Mouse (Mus musculus) G1E (cell line): Measurements from ENCODE around the gene Shroom3. TPM values are rescaled to one million over a fixed set of nuclear protein-coding genes. Genes with fewer than 3 reads are reported as not detected.

Source experiments
- ATAC-seq: 2 replicates; pipeline ENCODE4 v1.8.0; 2016; ENCODE audit warnings: mild to moderate bottlenecking; ENCODE audit not compliant: insufficient number of reproducible peaks, poor library complexity, low FRiP score, severe bottlenecking; ENCODE audit errors: extremely low read depth
- DNase-seq: peaks from one replicate; pipeline ENCODE4 v3.0.0; 2012; ENCODE audit warnings: low spot score
- H3K27me3 ChIP-seq: 2 replicates; pipeline ENCODE4 v1.6.1; 2012; ENCODE audit warnings: mild to moderate bottlenecking, low read length, inconsistent platforms; ENCODE audit not compliant: insufficient read depth
- H3K36me3 ChIP-seq: replicated peaks from 2 replicates; pipeline ENCODE3; 2012; ENCODE audit warnings: mild to moderate bottlenecking, inconsistent platforms
- H3K4me1 ChIP-seq: 2 replicates; pipeline ENCODE4 v1.6.1; 2012; ENCODE audit warnings: low read depth, low read length, inconsistent platforms, mixed read lengths; ENCODE audit not compliant: insufficient read depth
- H3K4me3 ChIP-seq: 2 replicates; pipeline ENCODE4 v1.5.1; 2012; ENCODE audit warnings: low read depth, mild to moderate bottlenecking, inconsistent platforms, low read length, moderate library complexity, mixed read lengths
- H3K9me3 ChIP-seq: replicated peaks from 2 replicates; pipeline ENCODE4 v1.6.1; 2012; ENCODE audit warnings: inconsistent platforms
- CTCF ChIP-seq: IDR thresholded peaks from 2 replicates; pipeline ENCODE4 v1.5.1; 2012; ENCODE audit warnings: low read depth, low read length, inconsistent platforms, mixed read lengths
- GATA1 ChIP-seq: IDR thresholded peaks from 2 replicates; pipeline ENCODE4 v1.6.1; 2012; ENCODE audit warnings: borderline replicate concordance, low read length, inconsistent platforms, mixed read lengths
- GATA2 ChIP-seq: IDR thresholded peaks from 2 replicates; pipeline ENCODE4 v1.6.1; 2012; ENCODE audit warnings: low read depth, low read length, inconsistent platforms, borderline replicate concordance
- POLR2AphosphoS5 ChIP-seq: IDR thresholded peaks from 2 replicates; pipeline ENCODE4 v1.6.1; 2012; ENCODE audit warnings: low read depth, low read length, inconsistent platforms; ENCODE audit not compliant: insufficient replicate concordance
- TAL1 ChIP-seq: conservative IDR thresholded peaks from 2 replicates; pipeline ENCODE4 v1.6.1; 2012; ENCODE audit warnings: low read depth, low read length, inconsistent platforms, mixed read lengths
- polyA plus RNA-seq: library from polyadenylated mRNA; stranded (reverse); fragments of >175 nt; gene quantifications from 2 replicates; pipeline ENCODE4 v1.2.3, GENCODE M21; 2012
- total RNA-seq, 2 experiments: library from RNA; stranded (forward) in 1 of 2; stranded (reverse) in 1 of 2; fragments of 200-1000 nt in 1 of 2; fragments of >200 nt in 1 of 2; fragmentation: Nextera tagmentation in 1 of 2; gene quantifications; 2 replicates each; pipeline ENCODE4 v1.2.3; 2014 to 2017

Gene Shroom3
- total and polyA plus RNA-seq, 3 experiments, result 0.60 TPM; not detected in 2

DNA sequence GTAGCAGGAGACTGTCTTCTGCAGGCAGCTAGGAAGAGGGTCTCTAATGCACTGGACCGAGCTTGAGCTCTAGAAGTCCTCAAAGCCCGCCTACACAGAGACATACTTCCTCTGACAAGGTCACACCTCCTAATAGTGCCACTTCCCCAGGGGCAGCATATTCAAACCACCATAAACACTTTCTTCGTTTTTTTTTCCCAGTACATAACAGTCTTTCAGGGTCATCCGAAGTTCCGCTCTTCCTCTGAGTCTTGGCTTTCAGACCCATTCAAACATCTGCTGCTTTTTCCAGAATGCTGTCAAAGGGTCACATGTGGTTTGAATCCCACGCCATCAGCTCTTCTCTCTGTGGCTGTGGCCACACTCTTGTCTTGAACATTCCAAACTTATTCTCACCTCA, 247.3 kb downstream of the Shroom3 start:
- DNase-seq, result no peak
- no peaks in the 10 kb centered on the region for H3K4me1 ChIP-seq
- no peaks in the 10 kb centered on the region for H3K27me3 ChIP-seq
- no peaks in the 10 kb centered on the region for H3K36me3 ChIP-seq
- H3K4me3 ChIP-seq, result no peak overlapping the region
- TF ChIP-seq POLR2AphosphoS5, result no peak
- no peak for TF ChIP-seq TAL1
- TF ChIP-seq GATA2, result no peak
- no peak for TF ChIP-seq GATA1
- no peak for TF ChIP-seq CTCF
- ATAC-seq, result no peak
- H3K9me3 ChIP-seq, result peaks cover 4% of the 10 kb centered on the region

DNA sequence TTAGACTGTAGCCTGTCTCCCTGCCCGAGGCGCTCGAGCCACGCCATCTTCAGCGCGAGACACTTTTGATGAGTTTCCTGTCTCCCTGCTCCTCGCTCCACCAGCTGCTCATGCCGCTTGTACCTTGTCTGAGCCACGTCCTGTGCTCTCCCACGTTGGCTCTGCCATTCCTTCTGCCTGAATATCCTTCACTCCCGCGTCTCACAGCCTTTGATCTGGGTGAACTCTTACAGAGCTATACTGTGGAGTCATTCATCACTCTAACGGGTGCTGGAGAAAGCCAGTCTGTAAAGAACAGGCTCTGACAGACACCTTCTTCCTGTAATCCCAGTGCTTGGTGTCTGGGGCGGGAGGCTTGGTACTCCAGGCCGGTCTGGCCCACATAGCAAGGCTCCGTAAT, 248.1 kb downstream of the Shroom3 start:
- TF ChIP-seq GATA1 (no peak), TAL1 (no peak), GATA2 (no peak), CTCF (no peak), POLR2AphosphoS5 (no peak)
- H3K36me3 ChIP-seq, result no peaks in the 10 kb centered on the region
- H3K27me3 ChIP-seq, result no peaks in the 10 kb centered on the region
- H3K9me3 ChIP-seq, result peaks cover 4% of the 10 kb centered on the region
- ATAC-seq, result no peak
- no peaks in the 10 kb centered on the region for H3K4me1 ChIP-seq
- DNase-seq, result no peak
- no peak overlapping the region for H3K4me3 ChIP-seq

DNA sequence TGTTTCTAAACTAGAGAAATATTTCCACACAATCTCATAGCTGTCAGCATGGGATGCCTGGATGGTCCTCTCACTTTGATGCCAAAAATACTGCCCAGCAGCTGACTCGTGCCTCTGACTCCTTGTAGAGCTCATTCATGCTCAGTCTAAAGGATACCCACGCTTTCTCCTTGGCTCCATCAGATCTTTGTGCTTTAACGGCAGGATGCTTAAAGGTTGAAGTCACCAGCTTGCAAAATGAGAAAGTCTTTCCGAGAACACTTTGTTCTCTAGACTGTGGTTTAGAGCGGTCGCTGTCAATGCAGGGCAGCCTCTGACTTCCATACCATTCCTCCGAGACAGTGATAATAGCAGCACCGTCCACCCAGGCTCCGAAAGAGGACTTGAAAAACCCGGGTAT, 249.8 kb downstream of the Shroom3 start:
- Histone ChIP-seq H3K9me3 (peaks cover 3% of the 10 kb centered on the region), H3K27me3 (no peaks in the 10 kb centered on the region), H3K4me3 (no peak overlapping the region), H3K4me1 (no peaks in the 10 kb centered on the region), H3K36me3 (no peaks in the 10 kb centered on the region)
- DNase-seq (no peak), ATAC-seq (no peak)
- TF ChIP-seq POLR2AphosphoS5, result no peak
- no peak for TF ChIP-seq GATA1

DNA sequence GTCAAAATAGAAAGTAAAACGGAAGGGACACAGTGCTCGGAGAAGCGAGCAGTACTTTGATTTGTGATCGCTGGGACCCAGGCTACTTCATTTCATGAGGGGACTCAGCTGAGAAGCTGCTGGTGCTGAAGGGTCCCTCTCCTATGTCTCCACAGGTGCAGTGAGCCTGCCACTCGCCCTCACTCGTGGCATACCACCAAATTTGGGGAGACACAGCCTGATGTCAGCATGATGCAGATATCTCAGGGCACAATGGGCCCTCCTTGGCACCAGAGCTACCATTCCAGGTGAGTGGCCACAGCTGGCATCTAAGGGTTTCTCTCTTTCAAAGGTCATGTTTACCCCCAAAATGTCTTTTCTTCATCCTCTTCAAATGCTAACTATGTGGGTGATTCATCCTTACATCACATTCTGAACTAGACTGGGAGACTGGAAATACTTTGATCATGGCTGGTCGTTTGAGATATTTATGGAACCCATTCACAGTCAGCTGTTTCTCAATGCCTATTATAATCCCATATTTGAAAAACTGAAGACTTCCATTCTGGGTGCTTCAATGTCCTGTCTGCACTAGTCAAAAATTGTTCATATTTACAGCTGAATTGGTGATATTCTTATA, 250.5 kb downstream of the Shroom3 start:
- no peaks in the 10 kb centered on the region for H3K27me3 ChIP-seq
- H3K9me3 ChIP-seq, result peaks cover 3% of the 10 kb centered on the region
- DNase-seq (no peak), ATAC-seq (no peak)
- TF ChIP-seq CTCF (no peak), TAL1 (no peak), GATA2 (no peak), POLR2AphosphoS5 (no peak), GATA1 (no peak)
- no peaks in the 10 kb centered on the region for H3K36me3 ChIP-seq
- no peak overlapping the region for H3K4me3 ChIP-seq
- no peaks in the 10 kb centered on the region for H3K4me1 ChIP-seq

DNA sequence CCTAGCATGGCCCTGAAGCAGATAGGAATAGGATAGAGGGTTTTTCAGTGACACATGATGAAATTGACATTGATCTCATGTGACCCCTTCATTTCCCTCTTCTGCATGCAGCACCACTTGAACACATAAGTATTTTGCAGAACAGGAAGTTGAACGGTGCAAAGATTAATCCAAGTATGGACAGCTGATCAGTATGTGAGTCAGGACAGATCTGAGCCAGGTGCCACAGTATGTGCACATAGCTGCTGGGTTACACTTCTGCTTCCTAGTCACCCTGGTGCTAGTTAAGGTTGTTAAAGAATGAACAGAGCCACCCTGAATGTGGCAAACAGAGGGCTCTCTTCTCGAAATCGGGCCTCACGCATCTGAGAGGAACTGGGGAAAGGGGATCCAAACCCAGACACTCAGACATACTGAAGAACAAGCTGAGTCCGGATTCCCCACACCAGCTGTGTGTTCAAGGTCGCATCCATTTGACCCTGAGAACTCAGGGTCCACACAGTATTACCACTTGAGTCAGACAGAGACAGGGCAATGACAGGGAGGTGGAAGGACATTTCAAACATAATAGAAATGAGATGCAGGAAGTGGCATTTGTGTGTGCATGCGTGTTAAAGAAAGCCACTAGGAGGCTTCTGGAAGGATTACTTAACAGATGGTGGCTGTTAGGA, 251.2 kb downstream of the Shroom3 start:
- no peak for TF ChIP-seq GATA2
- TF ChIP-seq CTCF, result no peak
- no peak for TF ChIP-seq GATA1
- no peak for TF ChIP-seq TAL1
- no peak for TF ChIP-seq POLR2AphosphoS5
- H3K9me3 ChIP-seq, result peaks cover 3% of the 10 kb centered on the region
- H3K4me1 ChIP-seq, result no peaks in the 10 kb centered on the region
- no peaks in the 10 kb centered on the region for H3K27me3 ChIP-seq
- H3K36me3 ChIP-seq, result no peaks in the 10 kb centered on the region
- ATAC-seq, result no peak
- no peak overlapping the region for H3K4me3 ChIP-seq
- no peak for DNase-seq

DNA sequence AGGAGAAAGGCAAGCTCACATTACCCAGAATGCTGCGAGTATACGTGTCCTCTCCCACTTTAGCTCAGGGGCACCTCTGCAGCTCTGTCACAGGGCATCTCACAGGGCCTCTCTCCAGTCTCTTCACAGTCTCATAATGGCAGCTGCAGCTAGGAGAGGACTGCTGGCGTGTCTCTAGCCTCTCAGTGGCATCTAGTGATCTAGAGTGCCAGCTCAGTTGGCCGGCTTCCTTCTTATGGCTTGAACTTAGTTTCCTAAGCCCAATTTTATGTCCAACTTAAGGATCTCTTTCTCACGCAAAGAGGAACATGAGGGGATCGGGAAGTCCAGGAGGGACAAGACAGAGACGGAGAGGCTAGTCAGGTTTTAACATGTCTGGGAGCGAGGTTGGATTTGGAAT, 252.6 kb downstream of the Shroom3 start:
- ATAC-seq, result no peak
- H3K36me3 ChIP-seq, result no peaks in the 10 kb centered on the region
- no peaks in the 10 kb centered on the region for H3K4me1 ChIP-seq

DNA sequence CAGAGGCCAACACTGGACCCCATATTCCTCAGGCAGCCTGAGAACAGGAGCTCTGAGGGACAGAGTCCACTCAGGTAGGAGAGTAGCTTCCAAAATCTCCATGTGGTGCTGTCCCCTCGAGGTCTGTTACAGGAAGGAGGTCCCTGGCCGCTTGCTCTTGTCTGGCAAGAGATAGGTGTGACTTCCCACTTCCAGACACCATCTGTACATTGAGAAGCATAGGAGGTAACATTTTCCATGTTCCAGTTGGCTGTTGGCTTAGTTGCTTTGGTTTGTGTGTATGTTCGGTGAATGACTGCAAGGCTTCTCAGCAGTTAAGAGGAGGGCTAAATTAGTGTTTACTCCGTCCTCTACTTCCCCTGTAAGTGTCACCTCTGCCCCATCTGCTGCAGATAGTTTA, 254.5 kb downstream of the Shroom3 start:
- no peaks in the 10 kb centered on the region for H3K36me3 ChIP-seq

More for the DNA sequence above, 252.6 kb downstream of the Shroom3 start:
- TF ChIP-seq GATA1 (no peak), POLR2AphosphoS5 (no peak), CTCF (no peak), TAL1 (no peak), GATA2 (no peak)
- Histone ChIP-seq H3K27me3 (no peaks in the 10 kb centered on the region), H3K9me3 (peaks cover 14% of the 10 kb centered on the region), H3K4me3 (no peak overlapping the region)
- DNase-seq, result no peak

More for the DNA sequence above, 254.5 kb downstream of the Shroom3 start:
- Histone ChIP-seq H3K27me3 (no peaks in the 10 kb centered on the region), H3K4me3 (no peak overlapping the region), H3K4me1 (no peaks in the 10 kb centered on the region), H3K9me3 (peaks cover 30% of the 10 kb centered on the region)
- ATAC-seq (no peak), DNase-seq (no peak)
- TF ChIP-seq TAL1 (no peak), GATA1 (no peak), CTCF (no peak), GATA2 (no peak)
